Mouse (Mus musculus): ENCODE results near the gene Gm4778.
"Not testable (repeated sequence)": the region's sequence is repeated elsewhere in the genome, so short reads cannot be mapped to it uniquely, and the experiment has no call there.

Gm4778 gene

DNA sequence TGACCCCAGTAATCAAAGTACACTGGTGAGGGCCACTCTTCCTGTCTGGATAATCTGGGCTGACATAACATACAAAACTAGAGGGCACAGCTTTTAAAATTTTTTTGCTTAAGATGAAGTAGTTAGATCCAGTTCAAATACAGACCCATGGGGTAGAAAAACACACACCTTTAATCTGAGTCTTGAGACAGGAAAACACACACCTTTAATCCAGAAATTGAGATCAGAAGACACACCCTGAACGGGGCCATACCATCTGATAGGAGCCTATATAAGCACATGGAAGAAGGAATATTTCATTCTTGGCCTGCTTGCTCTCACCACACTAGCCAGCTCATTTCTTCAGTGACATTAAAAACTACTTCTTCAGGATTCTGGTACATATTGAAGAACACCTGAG is at the start of gene Gm4778:
Gene Gm4778, plus strand, starts transcription at position 301 of the 400 bp plus-strand sequence.
- DNase-seq (ENCODE audit: low read depth, low spot score) = not testable (repeated sequence)

DNA sequence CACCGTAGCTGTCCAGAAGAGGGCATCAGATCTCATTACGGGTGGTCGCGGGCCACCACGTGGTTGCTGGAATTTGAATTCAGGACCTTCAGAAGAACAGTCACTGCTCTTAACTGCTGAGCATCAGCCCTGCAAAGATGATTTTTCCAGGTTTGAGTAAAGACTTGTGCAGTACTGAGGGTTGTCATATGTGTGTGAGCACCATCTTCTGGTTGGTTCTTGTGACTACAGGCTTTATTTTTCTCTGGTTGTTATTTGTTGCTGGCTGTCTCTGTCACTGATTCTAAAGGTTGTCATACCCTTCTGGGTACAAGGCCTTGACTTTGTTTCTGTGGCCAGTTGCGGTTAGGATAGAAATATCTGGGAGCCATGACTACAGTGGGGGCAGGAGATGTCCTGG is 3.2 kb upstream of the Gm4778 start:
- DNase-seq (ENCODE audit: low read depth, low spot score) = peak; percentile 15

DNA sequence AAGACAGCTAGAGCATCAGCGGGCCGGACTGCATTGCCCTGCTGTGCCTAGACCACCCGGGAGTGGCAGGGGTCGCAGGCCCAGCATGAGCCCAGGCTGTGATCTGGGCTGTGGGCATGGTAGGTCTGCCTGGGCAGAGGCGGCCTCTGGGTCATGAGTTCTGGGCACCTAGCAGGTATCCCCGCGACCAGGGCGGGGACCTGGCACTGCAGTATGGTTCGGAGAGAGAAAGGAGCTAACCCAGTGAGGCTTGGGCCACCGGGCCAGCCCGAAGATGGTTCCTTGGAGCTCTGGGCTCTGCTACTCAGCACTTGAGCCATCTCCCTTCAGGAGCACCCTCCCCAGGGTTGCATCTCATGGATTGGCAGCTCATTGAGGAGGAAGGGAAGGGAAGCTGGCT is 12.2 kb downstream of the Gm4778 start:
- DNase-seq (ENCODE audit: low read depth, low spot score) = no peak

DNA sequence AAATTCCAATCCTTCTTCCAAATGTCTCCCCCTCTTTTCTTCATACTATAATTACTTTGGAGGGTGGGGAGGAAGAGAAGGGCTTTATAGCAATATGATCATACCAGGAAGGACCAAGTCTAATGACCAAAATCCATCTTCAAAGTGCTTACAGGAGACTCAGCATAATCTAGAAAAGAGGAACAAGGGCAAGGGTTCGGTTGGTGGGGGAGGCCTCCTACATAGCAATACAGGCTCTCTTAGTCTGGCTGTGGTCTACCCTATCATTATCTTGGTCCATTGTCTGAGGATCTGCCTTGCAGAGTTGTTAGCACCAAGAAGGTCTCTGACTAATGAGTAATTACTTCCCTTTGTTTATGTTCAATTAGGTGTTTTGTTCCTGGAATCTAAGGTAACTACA is 41.6 kb downstream of the Gm4778 start:
- DNase-seq (ENCODE audit: low read depth, low spot score) = no peak

DNA sequence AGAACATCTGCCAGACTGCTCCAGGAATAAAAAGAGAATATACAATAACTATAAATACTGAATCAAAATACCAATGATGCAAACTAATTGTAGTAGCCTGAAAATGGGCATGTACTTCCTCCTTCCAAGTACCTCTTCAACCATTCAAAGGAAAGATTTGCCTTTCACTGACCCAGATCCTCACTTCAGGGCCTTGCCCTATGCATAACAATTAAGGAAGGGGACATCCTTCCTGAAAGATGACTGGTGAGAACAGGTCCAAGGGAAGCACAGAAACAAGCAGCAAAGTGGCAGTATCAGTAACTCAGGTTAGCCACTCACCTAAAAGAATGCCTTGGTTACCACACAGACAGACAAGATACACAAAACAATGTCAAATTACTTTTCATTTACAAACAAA is 43.1 kb downstream of the Gm4778 start:
- no peak for DNase-seq (ENCODE audit: low read depth, low spot score)

DNA sequence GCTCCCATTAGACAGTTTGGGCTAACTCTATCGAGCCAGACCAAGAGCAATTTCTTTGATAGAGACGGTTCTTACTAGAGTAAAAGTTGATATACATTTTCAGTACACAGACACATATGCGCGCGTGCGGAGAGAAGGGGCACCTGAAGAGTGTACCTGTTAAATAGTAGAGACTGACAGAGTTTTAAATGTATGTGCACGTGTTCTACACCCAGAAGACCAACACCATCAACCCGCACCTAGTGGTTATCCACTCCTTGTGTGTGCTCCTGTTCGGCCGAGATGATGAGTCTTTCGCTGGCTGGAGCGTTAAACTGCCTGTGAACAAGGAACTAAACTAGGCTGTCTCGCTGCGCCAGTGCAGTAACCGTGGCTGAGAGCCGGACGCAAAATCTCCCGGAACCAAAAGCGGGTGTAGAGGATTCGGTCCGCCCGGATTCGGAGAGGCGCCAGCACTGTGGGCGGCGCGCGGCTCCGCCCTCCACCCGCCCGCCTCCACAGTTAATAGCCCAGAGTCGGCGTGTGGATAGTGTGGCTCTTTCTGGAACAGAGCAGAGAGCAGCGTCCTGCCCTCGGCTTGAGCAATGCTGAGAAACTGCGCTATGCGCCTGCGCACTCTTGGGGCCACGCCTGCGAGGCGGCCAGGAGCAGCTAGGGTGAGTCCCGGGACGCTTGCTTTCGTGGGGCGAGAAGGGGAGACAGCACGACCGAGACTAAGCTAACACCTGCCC is 46.0 kb downstream of the Gm4778 start, which contains the start of gene Them4:
Gene Them4, plus strand, starts transcription at position 457 of the 731 bp plus-strand sequence.
- DNase-seq (ENCODE audit: low read depth, low spot score) = peak; percentile 96

DNA sequence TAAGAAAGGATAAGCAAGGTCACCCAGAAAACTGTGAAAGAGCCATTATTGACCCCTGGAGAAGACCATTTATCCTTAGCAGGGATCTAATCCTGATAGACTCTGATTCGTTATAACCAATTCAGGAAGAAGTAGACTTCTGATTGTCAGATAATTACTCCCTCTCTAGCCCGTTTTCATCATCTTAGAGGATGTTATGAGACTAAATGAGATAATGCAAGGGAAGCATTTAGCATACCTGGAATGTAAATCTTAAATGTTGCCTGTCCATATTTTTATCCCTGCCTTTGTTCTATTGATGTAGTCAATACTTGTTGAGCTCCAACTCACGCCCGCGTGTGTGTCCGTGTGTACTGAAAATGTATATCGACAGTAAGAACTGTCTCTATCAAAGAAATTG is 46.7 kb downstream of the Gm4778 start:
- no peak for DNase-seq (ENCODE audit: low read depth, low spot score)

DNA sequence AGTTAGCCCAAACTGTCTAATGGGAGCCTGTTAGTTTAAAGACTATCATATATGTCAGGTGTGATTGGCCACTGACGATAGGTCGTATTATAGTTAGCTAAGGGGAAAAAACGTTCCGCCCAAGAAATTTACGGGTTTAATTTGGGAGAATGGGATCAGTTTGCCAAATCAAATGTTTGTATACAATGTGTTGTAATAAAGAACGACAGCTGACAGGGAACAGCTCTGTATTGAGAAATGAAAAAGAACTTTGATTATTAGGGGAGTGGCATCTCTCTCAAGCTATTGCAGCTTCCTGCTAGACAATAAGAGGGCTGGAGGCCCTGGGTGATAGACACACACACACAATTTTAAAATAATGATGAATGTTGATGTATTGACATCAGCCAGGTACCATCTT is 47.1 kb downstream of the Gm4778 start:
- DNase-seq (ENCODE audit: low read depth, low spot score) = no peak

DNA sequence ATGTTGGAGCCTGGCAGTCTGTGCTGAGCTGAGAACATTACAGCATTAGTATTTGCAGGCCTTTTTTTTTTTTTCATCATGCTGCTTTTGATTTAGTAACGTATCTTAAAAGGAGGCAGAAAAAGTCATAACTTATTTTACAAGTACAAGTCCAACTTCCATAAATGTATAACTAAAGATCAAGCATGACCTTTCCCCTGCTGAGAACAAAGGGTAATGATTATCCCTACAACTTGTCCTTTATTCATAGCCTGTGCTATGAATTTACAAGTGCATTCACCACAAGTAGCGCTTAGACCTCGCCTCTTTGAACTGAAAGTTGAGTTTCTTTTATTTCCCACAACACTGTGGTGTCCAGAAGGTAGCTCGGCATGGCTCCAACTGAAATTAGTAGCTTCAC is 47.5 kb downstream of the Gm4778 start:
- no peak for DNase-seq (ENCODE audit: low read depth, low spot score)
